Mouse (Mus musculus): ENCODE data around the gene Incenp.

DNA sequence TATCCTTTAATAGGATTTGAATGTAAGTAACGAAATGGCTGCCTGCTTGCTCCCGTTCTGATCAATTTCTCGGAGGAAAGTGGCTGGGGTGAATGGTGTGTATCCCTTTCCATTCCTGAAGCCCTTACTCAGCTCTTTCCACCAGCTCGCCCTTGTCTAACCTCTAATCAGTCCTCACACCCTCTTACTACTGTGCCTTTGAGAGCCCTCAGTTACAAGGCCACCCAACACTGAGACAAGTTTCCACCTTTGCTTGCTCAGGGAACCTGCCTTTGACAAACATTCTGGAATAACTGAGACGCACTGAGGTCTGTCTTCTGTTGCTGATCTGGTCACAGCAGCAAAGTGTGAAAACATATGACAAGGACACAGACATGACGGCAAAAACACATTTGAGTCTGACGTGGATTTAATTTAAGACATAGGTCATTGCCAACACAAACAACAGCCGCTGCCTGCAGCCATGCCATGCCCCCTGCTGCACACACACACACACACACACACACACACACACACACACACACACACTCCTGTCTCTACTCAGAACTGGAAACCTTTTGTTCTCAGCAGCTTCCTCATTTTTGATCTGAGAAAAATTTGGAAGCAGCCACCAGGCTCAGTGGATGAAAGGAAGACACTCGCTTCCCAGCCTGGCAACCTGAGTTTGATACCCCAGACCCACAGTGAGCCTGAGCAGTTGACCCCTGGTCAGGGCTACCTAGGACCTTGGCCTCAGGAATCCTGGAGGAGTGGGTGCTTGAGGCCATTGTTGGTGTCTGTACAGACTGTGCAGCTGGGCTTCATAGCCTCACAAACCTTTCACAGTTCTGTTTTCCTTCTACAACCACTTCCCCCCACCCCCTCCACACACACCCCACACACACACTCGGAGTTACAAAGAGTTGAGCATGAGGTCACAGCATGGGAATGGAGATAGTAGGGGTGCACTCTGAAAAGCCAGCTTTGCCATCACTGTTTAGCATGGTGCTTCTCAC, 43.5 kb upstream of the Incenp start:
- TF ChIP-seq CTCF (IDR thresholded peaks at IDR 0.05; ENCODE audit: borderline replicate concordance, extremely low read depth, insufficient read depth, insufficient read length) (no peak), POLR2A (IDR thresholded peaks at IDR 0.05; ENCODE audit: borderline replicate concordance, extremely low read depth, insufficient read depth, insufficient read length, poor library complexity, severe bottlenecking) (no peak)
